Mouse (Mus musculus): ENCODE results near the gene Exoc6.

GRCm38 (mm10) chr19:37531200-37531845 lies 18.9 kb upstream of the Exoc6 start:
- TF ChIP-seq POLR2A (IDR thresholded peaks at IDR 0.05; ENCODE audit: insufficient read depth, low read length) (no peak), CTCF (IDR thresholded peaks at IDR 0.05; ENCODE audit: low read depth, low read length) (peak; percentile 89), EP300 (IDR thresholded peaks at IDR 0.05; ENCODE audit: insufficient read depth, low read depth, low read length) (no peak)
